Mouse (Mus musculus): Measurements from ENCODE around the gene Twist1.

The Twist1 gene

DNA sequence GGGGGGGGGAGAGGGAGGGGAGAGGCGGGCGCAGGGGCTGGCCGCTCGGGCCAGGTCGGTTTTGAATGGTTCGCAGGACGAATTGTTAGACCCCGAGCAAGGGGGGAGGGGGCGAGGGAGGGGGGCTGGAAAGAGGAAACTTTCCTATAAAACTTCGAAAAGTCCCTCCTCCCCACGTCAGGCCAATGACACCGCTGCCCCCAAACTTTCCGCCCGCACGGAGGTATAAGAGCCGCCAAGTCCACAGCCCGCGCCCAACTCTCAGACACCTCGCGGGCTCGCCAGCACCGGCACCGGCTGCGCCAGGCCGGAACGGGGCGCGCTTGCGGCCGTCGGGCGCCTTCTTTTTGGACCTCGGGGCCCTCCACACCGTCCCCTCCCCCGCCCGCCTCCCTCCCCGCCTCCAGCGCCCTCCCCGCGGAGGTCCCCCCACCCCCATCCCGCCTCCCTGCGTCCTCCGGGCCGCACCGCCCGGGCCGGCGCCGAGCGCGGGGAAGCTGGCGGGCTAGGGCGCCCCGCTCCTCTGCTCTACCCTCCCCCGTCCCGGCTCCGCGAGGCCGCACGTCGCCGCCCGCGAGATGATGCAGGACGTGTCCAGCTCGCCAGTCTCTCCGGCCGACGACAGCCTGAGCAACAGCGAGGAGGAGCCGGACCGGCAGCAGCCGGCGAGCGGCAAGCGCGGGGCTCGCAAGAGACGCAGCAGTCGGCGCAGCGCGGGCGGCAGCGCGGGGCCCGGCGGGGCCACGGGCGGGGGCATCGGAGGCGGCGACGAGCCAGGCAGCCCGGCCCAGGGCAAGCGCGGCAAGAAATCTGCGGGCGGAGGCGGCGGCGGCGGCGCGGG is at the start of gene Twist1:
Gene Twist1 (plus strand): TSS at position 272 of the 841 bp plus-strand sequence.
- DNase-seq (ENCODE audit: low spot score) = peak; percentile 17

DNA sequence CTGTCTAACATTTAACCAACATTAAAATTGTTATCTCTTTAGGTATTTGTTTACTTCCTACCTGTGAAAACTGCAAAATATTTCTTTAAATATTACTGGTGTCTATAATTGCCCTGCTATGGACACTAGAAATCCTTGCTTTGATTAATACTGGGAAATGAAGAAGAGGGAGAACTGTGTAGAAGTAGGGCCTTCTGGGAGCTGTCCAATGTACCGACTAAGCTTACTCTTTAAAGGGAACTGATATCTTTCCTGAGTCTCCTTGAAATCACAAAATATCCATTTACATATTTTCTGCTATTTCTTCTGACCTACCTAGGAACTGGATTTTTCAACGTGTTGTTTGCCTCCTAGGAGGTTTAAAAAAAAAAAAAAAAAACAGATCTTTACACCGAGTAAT is 30.7 kb upstream of the Twist1 start:
- no peak for DNase-seq (ENCODE audit: low spot score)

DNA sequence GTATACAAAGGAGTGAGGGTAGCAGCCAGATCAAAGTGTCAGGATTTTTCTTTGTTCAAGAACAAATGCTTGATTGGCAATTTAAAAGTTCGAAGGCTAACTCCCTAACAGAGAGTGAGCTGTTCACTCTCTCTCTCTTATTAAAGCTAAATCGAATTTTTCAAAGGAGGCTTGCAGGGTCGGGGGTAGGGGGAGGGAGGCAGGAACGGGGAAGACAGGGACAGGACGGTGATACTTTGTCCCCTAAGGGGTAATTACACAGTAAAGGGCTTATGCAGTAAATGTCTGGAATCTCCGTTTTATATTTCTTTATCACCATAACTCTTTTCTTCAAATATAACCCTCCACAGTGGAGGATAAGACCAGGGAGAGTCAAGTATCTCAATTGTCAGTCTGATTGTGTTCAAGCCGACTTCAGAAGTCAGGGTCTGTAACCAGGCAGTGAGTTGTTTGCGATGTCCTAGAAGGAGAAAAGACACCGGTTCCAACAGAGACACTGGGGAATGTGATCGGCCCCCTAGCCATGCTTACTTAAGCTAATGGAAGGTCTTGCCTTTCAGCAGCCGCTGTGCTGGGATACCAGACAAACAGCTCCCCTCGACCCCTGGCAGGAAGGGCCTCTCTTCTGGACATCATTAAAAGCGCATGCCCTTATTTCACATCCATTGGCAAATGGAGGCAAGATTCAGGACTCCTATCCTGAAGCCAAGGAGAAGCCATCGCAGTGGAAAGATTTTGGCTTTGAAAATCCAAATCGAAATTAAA is 30.0 kb upstream of the Twist1 start:
- DNase-seq (ENCODE audit: low spot score) = no peak

DNA sequence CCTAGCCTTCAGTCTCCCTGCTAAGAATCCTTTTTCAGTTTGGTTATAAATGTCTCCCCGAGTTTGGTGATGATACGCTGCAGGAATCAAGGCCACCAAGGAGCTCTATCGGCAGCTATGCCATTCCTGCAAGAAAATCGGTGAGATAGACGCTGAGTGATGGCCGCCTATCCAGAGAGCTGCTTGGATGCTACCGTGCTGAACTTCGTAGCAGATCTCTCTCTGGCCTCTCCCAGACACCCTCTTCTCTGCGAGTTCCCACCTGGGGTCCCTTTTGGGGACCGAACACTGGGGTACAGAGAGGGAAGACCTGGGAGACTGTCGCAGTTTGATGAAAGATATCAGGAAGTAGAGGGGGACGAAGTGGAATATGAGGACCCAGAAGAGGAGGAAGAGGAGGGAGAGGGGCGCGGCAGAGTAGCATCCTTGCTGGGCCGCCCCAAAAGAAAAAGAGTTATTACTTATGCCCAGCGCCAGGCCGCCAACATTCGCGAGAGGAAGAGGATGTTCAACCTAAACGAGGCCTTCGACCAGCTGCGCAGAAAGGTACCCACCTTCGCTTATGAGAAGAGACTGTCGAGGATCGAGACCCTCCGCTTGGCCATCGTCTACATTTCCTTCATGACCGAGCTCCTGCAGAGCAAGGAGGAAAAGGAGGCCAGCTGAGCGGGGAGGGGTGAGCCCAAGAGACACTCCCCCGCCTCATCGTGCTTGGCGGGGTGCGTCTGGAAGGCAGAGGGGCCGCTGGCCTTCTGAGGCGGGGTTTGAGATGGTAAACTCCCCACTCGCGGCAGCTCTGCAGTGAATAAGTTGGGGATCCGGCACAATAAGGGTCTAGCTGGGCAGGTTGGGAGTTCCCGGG is 28.9 kb upstream of the Twist1 start, which contains the start of gene Ferd3l:
Gene Ferd3l (plus strand): TSS at position 95 of the 862 bp plus-strand sequence.
- DNase-seq (ENCODE audit: low spot score) = no peak

DNA sequence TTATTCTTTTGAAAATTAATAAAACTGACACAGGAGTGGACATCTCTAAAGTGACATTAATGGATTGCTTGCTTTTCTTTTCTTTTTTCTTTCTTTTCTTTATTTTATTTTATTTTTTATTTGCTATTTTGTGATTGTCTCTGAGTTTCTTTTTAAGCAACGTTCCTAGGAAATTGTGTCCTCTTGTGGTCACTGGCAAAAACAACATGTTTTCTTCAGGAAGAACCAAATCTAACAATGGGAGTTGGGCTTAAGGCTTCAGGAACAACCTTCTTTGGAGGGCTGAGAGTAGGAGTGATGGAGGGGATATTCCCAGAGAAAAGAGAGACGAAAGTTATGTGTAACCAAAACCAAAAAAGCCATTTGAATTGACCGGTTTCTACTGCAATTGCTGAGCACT is 4.6 kb upstream of the Twist1 start:
- DNase-seq (ENCODE audit: low spot score) = no peak

DNA sequence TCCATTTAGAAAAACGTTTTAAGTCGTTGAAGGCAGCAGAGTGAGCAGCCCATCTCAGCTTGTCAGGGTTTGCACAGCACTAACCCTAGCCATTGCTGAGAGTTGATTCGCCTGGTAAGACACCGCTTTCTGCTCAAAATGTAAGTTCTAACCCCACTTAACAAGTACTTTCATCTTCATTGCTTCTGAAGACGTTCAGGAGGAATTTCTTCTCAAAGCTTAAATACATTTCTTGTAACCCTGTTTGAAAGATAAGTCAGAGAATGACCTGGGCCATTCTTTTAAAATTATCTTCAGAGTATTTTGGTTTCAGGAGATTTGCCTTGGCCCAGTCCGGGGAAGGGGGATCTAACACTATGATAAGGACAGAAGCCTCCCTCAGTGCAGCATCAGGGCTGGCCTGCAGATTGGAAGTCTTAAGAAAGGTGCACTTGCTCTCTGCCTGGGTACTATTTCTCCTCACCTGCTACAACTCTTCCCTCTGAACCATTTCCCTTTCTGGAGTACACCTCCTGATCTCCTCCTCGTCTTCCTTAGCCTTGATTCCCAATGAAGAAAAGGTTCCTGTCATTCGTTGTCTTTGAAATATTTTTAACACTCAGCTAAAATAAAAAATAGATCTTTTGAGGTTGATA is 2.4 kb upstream of the Twist1 start:
- DNase-seq (ENCODE audit: low spot score) = no peak

DNA sequence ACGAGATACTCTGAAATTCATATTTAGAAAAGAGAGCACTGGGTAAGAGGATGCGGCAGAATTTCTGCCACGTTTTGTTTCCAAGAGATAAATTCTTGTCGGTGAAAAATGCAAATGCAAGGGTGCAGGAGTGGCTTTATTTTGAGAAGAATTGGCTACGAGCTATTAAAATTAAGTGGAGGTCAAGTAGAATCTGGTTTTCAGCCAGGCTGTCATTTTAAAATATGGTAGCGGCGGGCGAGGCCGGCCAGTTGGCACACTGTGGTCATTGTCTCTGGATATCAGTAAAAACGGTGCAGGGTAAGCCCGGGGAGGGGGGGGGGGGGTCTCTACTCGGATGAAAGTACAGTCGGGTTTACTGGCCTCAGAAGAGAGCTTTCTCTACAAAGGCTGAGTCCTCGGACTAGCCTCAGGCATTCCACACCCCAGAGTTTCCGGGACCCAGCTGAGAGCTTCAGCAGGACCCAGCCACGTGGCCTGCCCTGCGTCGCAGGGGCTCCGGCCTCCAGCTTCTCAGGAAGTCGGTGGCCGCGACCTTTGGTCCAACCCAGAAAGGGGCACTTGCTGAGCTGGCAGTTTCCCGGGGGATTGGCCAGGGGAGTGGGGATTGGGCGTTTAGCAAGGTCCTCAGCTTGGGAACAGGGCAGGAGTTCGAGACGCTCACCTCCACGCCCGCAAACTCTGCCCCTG is 1.7 kb upstream of the Twist1 start:
- DNase-seq (ENCODE audit: low spot score) = no peak

DNA sequence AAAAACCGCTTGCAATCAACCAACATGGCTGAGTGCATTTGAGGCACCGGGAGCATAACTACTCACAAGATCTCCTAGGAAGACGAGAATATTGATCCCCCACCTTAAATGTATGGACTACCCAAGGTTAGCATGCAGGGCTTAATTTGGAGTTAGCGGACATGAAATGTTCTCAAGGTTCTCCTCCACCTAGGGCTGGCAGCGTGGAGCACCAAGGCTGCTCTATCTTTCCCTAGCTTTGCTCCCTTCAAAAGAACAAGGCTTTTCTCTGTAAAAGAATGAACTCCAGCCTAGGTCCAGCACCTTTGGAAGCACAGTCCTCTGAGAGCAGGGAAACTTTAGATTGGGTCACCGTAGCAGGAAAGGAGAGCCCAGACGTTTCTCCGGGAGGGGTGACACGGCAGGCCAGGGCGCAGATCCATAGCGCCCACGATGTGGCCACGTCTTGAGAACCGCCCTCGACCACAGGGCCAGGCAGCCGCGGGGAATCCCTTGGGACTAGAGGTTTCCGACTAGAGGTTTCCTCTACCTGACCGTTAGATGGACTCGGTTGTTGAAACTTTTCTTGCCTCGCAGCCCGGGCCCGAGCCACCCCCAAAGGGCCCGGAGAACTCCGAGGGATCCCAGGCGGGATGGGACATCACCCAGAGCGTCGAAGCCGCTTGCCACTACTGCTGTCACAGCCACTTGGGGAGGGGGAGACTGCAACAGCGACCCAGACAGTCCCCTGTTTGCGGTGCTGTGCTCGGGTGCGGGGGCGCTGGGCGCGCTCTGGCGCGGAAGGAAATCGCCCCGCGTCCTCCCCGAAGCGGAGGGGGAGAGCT is 683 bp upstream of the Twist1 start:
- DNase-seq (ENCODE audit: low spot score) = no peak

DNA sequence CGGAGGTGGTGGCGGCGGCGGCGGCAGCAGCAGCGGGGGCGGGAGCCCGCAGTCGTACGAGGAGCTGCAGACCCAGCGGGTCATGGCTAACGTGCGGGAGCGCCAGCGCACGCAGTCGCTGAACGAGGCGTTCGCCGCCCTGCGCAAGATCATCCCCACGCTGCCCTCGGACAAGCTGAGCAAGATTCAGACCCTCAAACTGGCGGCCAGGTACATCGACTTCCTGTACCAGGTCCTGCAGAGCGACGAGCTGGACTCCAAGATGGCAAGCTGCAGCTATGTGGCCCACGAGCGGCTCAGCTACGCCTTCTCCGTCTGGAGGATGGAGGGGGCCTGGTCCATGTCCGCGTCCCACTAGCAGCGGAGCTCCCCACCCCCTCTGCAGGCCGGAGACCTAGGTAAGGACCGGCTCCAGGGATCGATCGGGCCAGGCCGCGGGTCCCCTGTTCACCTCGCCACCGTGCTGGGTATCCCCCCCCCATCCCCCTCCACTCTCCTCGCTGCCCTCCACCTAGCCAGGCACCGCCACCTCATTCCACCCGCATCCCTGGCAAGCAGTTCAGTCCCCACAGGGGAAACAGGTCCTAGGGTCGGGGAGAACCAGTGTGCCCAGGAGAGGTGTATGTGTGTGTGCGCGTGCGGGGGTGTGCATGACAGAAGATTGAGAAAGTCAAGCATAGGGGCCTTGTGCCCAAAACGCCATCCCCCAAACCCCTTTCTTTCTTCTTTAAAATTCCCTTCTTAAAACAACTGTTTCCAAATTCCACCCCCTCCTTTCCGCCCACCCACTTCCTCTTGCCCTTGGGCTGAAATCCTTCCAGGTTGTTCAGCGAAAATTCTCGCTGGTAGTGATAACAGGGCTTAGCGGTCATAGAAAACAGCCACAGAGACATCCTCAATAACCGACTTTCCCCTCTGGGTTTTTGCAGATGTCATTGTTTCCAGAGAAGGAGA is 1.0 kb downstream of the Twist1 start:
- DNase-seq (ENCODE audit: low spot score) = no peak

DNA sequence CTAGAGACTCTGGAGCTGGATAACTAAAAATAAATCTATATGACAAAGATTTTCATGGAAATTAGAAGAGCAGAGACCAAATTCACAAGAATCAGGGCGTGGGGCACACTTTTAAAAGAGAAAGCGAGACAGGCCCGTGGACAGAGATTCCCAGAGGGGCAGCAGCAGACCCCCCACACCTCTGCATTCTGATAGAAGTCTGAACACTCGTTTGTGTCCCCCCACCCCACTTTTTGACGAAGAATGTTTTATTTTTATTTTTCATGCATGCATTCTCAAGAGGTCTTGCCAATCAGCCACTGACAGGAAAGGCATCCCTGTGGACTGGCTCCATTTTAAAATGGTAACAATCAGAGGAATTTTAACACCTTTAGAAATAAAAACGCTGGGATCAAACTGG is 1.7 kb downstream of the Twist1 start:
- no peak for DNase-seq (ENCODE audit: low spot score)

DNA sequence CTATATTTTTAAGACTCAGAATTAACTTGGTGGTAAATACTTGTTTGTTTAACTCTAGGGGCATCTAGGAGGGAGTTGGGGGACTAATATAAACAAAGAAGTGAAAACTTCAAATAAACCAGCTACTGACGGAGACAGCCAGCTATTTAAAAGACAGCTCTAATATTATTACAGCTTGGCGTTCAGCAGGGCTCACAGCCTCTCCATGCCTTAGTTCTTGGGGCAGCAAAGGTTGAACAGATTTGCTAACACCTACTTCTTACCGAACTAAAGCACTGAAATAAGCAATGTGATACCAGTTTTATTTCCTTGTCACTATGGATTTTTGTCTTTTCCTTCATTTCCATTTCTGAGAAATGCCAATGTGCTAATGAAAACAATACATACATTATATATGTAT is 2.4 kb downstream of the Twist1 start:
- no peak for DNase-seq (ENCODE audit: low spot score)

DNA sequence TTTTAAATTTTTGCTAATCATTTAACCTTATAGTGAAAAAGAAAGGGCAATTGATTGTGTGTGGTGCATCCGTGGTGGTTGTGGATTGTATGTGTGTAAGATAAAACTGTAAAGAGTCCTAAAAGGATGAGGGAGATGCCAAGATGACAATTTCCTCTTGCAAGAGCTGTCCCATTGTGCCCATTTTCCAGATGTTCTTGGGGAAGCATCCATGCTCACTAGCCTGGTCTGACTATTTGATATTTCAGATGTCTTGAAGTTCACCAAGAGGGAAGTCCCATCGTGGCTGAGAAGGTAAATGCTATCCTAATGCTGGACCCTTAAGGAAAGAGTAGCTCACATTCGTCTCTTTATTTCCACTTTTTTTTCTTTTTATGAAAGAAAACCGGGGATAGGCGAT is 3.5 kb downstream of the Twist1 start:
- no peak for DNase-seq (ENCODE audit: low spot score)

DNA sequence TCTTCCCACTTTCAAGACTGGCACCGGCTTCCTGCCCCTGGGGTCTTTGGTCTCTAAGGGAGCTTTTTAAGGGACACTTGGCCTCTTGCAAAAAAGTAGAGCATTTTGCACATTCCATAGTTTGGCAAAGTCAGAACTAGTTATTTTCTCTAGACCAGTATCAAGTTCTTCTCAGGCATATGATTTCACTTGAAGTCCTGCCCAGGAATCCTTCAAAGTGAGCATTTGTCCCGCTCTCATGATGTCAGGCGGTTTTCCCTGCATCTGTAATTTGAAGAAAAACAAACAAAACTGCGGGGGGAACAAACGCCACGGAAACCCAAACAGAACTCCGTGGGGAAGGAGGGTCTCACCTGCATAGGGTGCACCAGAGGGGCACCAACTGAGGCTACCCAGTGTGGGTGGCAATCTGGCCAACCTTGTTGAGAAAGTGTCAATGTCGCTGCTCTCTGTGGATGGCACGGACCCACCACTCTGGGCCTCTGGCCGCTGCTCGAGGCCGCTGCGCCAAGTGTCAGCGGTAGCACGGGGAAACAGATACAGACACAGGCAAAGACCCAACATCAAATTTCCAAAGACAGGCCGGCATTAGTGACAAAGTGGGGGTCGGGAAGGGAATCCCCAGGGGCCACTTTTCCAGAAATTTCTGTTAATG is 4.8 kb downstream of the Twist1 start:
- no peak for DNase-seq (ENCODE audit: low spot score)

DNA sequence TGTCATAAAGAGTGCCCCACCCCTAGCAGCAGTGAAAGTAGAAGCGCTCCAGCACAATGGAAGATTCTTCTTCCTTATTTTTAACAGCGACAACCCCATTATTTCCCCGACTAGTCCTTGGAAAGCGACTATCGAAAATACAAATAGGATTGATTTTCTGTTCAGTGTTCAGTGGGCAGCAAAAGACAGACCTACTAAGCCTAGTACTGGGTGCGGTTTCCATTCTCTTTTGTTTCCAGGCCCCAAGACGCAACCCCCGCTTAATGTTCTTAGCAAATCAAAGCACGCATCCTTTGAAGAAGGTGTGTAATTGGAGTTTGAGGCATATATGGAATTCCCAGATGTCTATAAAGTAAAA is 5.3 kb downstream of the Twist1 start:
- DNase-seq (ENCODE audit: low spot score) = no peak

DNA sequence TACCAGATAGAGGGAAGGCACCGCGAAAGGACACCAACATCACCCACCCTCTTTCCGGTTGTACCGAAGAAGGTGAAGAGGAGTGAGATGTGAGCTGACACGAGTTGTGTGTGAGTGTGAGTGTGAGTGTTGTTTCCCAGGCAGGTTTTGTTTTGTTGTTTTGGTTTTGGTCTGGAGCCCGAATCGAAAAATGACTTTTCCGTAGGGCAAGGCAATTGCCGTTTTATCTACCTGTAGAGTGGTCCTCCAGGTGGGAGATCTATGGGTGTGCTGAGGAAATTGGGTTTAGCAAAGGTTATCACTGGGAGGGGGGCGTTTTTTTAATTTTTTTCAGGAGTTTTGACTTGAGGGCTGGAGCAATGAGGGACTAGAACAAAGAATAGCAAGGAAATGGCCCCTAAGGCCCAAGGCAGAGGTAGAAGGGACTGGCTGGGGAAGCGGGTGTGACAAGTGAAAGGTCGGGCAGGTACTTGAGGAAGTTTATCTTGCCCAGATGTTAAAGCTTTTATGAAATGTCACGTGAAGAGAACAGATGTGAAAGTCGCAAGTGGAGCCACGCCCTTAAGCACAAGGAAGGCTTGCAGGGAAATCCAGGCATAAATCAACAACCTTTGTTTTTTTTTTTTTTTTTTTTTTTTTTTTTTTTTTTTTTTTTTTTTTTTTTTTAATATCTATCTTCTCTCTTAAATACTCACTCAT is 6.3 kb downstream of the Twist1 start:
- DNase-seq (ENCODE audit: low spot score) = no peak

DNA sequence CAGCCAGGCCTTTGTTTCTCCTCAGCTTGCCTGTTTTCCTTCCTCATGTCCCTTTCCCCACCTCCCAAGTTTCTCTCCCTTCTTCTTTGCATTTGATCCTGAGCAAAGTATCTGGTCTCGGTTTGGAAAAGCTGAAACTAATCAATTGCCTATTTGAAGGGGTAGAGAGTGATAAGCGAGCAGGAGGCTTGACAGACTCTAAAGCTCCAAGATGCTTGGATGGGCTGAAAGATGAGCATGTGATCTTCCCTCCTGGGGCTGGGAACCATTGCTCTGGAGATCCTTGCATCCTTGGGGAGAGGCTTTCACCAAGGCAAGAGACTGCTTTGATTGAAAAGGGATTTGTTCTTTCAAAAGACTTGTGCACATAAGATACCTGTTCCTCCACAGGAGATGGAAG is 7.0 kb downstream of the Twist1 start:
- DNase-seq (ENCODE audit: low spot score) = no peak

DNA sequence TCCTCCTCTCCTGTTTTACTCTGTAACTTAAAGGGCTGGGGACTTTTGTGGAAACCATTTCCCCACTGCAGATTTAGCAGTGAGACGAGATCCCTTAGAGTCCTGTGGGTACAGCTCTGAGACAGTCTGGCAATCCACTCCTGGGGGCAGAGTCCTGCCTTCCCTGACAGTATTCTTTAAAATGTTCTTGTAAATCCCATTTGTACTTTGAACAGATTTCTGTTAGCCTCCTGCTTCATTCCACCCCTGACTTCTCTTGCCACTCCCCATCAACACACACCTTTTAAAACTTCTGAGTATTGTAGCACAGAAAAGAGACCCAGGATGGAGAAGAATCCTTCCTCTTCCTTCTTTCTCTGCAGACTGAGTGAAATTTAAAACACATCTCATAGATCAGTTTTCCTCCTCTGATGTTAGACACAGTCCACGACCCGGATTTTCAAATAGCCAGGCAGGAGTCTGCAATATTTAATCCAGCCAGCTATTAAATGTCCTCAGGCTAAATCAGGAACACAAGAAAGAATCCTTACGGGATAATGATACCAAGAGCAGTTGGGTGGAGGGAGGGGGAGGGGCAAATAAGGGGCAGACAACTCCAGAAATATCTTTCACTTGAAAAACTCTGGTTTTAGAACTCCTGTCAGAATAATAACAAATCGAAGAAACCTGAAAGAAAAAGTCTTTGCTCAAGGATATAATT is 8.3 kb downstream of the Twist1 start:
- DNase-seq (ENCODE audit: low spot score) = no peak

Measured in urinary bladder, postnatal 10 days (tissue).